Comparison of ENCODE assay signal across 21 mouse cellular contexts in the genomic region with DNA sequence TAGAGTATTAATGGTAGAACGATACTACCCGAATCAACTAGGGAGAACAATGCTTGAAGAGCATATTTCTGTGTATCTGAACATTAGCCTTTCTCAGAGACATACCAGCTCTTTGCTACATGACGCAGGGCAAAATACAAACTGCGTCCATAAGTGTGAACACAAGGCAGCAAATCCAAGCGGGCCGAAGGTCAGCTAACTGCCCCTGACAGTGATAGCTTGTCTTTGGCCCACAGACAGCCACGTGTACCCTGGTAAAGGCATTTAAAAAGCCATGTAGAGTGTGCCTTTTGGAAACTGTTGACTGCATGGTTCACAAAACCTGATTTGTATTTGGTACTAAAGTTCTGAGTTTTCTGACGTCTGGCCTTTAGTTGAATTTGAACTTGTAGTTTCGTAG. TPM values are rescaled to one million over a fixed set of nuclear protein-coding genes. Genes with fewer than 3 reads are reported as not detected.
DNase-seq lines count a peak whose midpoint lies in the region; ATAC-seq and TF ChIP-seq lines count a peak whose summit lies in the region.
"Had no signal": no experiment of that assay in that cellular context is flagged by ENCODE, and none has a peak within 500 bp of the region (broad histone marks: within the 10 kb centered on the region; RNA-seq: fewer than 3 reads in every experiment).

No protein-coding gene starts in this region.

- H3K4me3 ChIP-seq in kidney, embryonic 14.5 days (ENCODE audit: low read length): no peak overlapping the region
- H3K4me3 ChIP-seq in megakaryocyte, embryonic 14.5 days (replicated peaks): peak overlapping the region; percentile 29
- H3K4me3 ChIP-seq in hindbrain, embryonic 14.5 days (replicated peaks; ENCODE audit: low read length): no peak overlapping the region
- H3K4me3 ChIP-seq in lung, adult 2 months (replicated peaks; ENCODE audit: extremely low read depth, low read depth, low read length): no peak overlapping the region
- H3K4me3 ChIP-seq: embryonic facial prominence, embryonic 13.5 days; limb, embryonic 15.5 days; neural tube, embryonic 13.5 days had no signal

- peak; percentile 34 to 69 for DNase-seq in adrenal gland, adult (ENCODE audit: inconsistent age in 2 of 2, low spot score in 1 of 2)
- no peak for DNase-seq in adrenal gland, postnatal 4 days (ENCODE audit: low spot score in 2 of 2)
- peak; percentile 55 for DNase-seq in kidney, adult 11 months
- DNase-seq in hindbrain, embryonic 14.5 days (ENCODE audit: low spot score): no peak
- no peak for DNase-seq in lung, adult 2 months
- DNase-seq: cerebellum, adult 8-10 months; forebrain, postnatal 0 days; lung, postnatal 36 days; right cerebral cortex, postnatal 14 days; thymus, postnatal 14 days had no signal

- no peaks in the 10 kb centered on the region for H3K27me3 ChIP-seq in kidney, embryonic 14.5 days (ENCODE audit: control insufficient read depth, insufficient read depth, low read length)
- no peaks in the 10 kb centered on the region for H3K27me3 ChIP-seq in megakaryocyte, embryonic 14.5 days (replicated peaks)
- no peaks in the 10 kb centered on the region for H3K27me3 ChIP-seq in hindbrain, embryonic 14.5 days (ENCODE audit: control insufficient read depth, insufficient read depth, low read length)
- H3K27me3 ChIP-seq: embryonic facial prominence, embryonic 13.5 days; limb, embryonic 15.5 days; neural tube, embryonic 13.5 days had no signal

- WGBS in kidney, embryonic 14.5 days: 86% methylated on average over 9 of the region's 9 CpGs
- 91% methylated on average over 9 of the region's 9 CpGs for WGBS in hindbrain, embryonic 14.5 days
- WGBS in lung, adult 2 months: 81% methylated on average over 9 of the region's 9 CpGs

- H3K36me3 ChIP-seq in kidney, embryonic 14.5 days (ENCODE audit: control insufficient read depth, insufficient read depth, low read length): peaks cover 5% of the 10 kb centered on the region; the same call in 1 of the 2 replicates
- H3K36me3 ChIP-seq in megakaryocyte, embryonic 14.5 days (replicated peaks; ENCODE audit: low read length): peaks cover 53% of the 10 kb centered on the region
- no peaks in the 10 kb centered on the region; the same call in 1 of the 2 replicates for H3K36me3 ChIP-seq in hindbrain, embryonic 14.5 days (replicated peaks; ENCODE audit: control insufficient read depth, insufficient read depth)

- H3K4me2 ChIP-seq in kidney, embryonic 14.5 days (replicated peaks; ENCODE audit: low read depth, low read length): no peak overlapping the region
- no peak overlapping the region for H3K4me2 ChIP-seq in hindbrain, embryonic 14.5 days (replicated peaks)
- H3K4me2 ChIP-seq: embryonic facial prominence, embryonic 13.5 days; limb, embryonic 15.5 days; midbrain, embryonic 11.5 days; neural tube, embryonic 13.5 days had no signal

- no peak for ATAC-seq in kidney, embryonic 14.5 days (ENCODE audit: low FRiP score, low TSS enrichment)
- ATAC-seq in megakaryocyte, adult 5-6 weeks (ENCODE audit: poor library complexity, severe bottlenecking): no peak
- ATAC-seq in hindbrain, embryonic 14.5 days (ENCODE audit: low FRiP score): no peak
- ATAC-seq: CD4-positive, CD25-positive, alpha-beta regulatory T cell, adult 4 months; forebrain, postnatal 0 days; hindbrain, postnatal 0 days had no signal

- no peaks in the 10 kb centered on the region for H3K9me3 ChIP-seq in kidney, embryonic 14.5 days (ENCODE audit: control insufficient read depth, low read length)
- no peaks in the 10 kb centered on the region for H3K9me3 ChIP-seq in megakaryocyte, embryonic 14.5 days
- H3K9me3 ChIP-seq in hindbrain, embryonic 14.5 days (ENCODE audit: control insufficient read depth, low read length): no peaks in the 10 kb centered on the region
- H3K9me3 ChIP-seq: embryonic facial prominence, embryonic 13.5 days; G1E; limb, embryonic 15.5 days; neural tube, embryonic 13.5 days had no signal

- TF ChIP-seq POLR2A in lung, adult 2 months (IDR thresholded peaks at IDR 0.05; ENCODE audit: borderline replicate concordance, extremely low read depth, low read depth, low read length): no peak

- H3K9ac ChIP-seq in kidney, embryonic 14.5 days (ENCODE audit: low read depth, low read length): no peak overlapping the region
- no peak overlapping the region for H3K9ac ChIP-seq in hindbrain, embryonic 14.5 days
- H3K9ac ChIP-seq: embryonic facial prominence, embryonic 13.5 days; forebrain, postnatal 0 days; limb, embryonic 15.5 days; neural tube, embryonic 13.5 days had no signal

- TF ChIP-seq CTCF in lung, adult 2 months (IDR thresholded peaks at IDR 0.05; ENCODE audit: insufficient read depth, low read length): no peak

- peaks cover 8% of the 10 kb centered on the region; the same call in 1 of the 2 replicates for H3K4me1 ChIP-seq in kidney, embryonic 14.5 days (ENCODE audit: control insufficient read depth, insufficient read depth, low read length)
- H3K4me1 ChIP-seq in megakaryocyte, embryonic 14.5 days: peaks cover 93% of the 10 kb centered on the region
- no peaks in the 10 kb centered on the region for H3K4me1 ChIP-seq in hindbrain, embryonic 14.5 days (replicated peaks; ENCODE audit: control insufficient read depth, insufficient read depth, low read length)
- no peaks in the 10 kb centered on the region; the same call in 1 of the 2 replicates for H3K4me1 ChIP-seq in lung, adult 2 months (ENCODE audit: control insufficient read depth, insufficient read depth, low read length)
- H3K4me1 ChIP-seq: neural tube, embryonic 13.5 days had no signal

- H3K27ac ChIP-seq in kidney, embryonic 14.5 days (ENCODE audit: low read depth, low read length): no peak overlapping the region
- H3K27ac ChIP-seq in hindbrain, embryonic 14.5 days: no peak overlapping the region
- H3K27ac ChIP-seq: embryonic facial prominence, embryonic 13.5 days; hindbrain, postnatal 0 days; limb, embryonic 15.5 days; neural tube, embryonic 13.5 days; stomach, postnatal 0 days had no signal

RNA-seq across cellular contexts. Expression of a gene that starts 11.7 kb away (rescaled TPM):
- total RNA-seq in adrenal gland, postnatal 4 days (2021): 10 to 100 TPM; 90.3 to 90.6 TPM
- 19.5 and 33.0 TPM in 2 replicates for polyA plus RNA-seq in kidney, embryonic 14.5 days (2014; fragmentation: Nextera tagmentation; extraction: Ambion mirVana)
- polyA plus RNA-seq in megakaryocyte, embryonic 14.5 days (2012; ENCODE audit: insufficient read depth, low replicate concordance): 3.7 and 8.6 TPM in 2 replicates
- total RNA-seq in megakaryocyte, adult 5-6 weeks (2015): 25.7 and 32.3 TPM in 2 replicates
- total RNA-seq in megakaryocyte, adult 5-6 weeks (2017): 30.0 and 31.3 TPM in 2 replicates
- polyA plus RNA-seq in hindbrain, embryonic 14.5 days (2014; fragmentation: Nextera tagmentation; extraction: Ambion mirVana): 37.8 and 38.4 TPM in 2 replicates
- polyA plus RNA-seq in lung, adult 2 months (2012; rRNA removed): 11.5 and 12.0 TPM in 2 replicates

RNA-seq across cellular contexts. Expression of a gene that starts 57.6 kb away (rescaled TPM):
- 10 to 100 TPM; 23.1 to 24.5 TPM for total RNA-seq in adrenal gland, postnatal 4 days (2021)
- 5.8 and 5.9 TPM in 2 replicates for polyA plus RNA-seq in kidney, embryonic 14.5 days (2014; fragmentation: Nextera tagmentation; extraction: Ambion mirVana)
- 0.44 TPM in 1 of 2 replicates, not detected in the other for polyA plus RNA-seq in megakaryocyte, embryonic 14.5 days (2012; ENCODE audit: insufficient read depth, low replicate concordance)
- 12.9 and 17.3 TPM in 2 replicates for total RNA-seq in megakaryocyte, adult 5-6 weeks (2015)
- 10.0 and 11.2 TPM in 2 replicates for total RNA-seq in megakaryocyte, adult 5-6 weeks (2017)
- 7.6 and 8.5 TPM in 2 replicates for polyA plus RNA-seq in hindbrain, embryonic 14.5 days (2014; fragmentation: Nextera tagmentation; extraction: Ambion mirVana)
- 7.5 and 15.3 TPM in 2 replicates for polyA plus RNA-seq in lung, adult 2 months (2012; rRNA removed)

Comparison
In these comparisons a context has a peak if more than half of its experiments do, and no peak if none do; other contexts are left out.
1. DNase-seq: peak in adrenal gland, adult (2 of 2) and kidney, adult 11 months (single experiment); none in adrenal gland, postnatal 4 days (0 of 2), hindbrain, embryonic 14.5 days (single experiment) and lung, adult 2 months (single experiment).